Mouse (Mus musculus) small intestine, adult 2 months (tissue): ENCODE data around the gene Fam189a1.

Experiments used
- CTCF ChIP-seq: fragments of 200-500 bp; IDR thresholded peaks from 2 replicates; pipeline ENCODE4 v1.5.1; 2012; ENCODE audit warnings: low read depth, mild to moderate bottlenecking, control low read depth, inconsistent platforms, low read length, moderate library complexity, mixed read lengths; ENCODE audit not compliant: insufficient replicate concordance, insufficient read length; ENCODE audit errors: extremely low read depth
- POLR2A ChIP-seq: fragments of 200-500 bp; IDR thresholded peaks from 2 replicates; pipeline ENCODE4 v1.6.1; 2012; ENCODE audit warnings: low read depth, mild to moderate bottlenecking, control low read depth, inconsistent platforms, low read length, moderate library complexity

DNA sequence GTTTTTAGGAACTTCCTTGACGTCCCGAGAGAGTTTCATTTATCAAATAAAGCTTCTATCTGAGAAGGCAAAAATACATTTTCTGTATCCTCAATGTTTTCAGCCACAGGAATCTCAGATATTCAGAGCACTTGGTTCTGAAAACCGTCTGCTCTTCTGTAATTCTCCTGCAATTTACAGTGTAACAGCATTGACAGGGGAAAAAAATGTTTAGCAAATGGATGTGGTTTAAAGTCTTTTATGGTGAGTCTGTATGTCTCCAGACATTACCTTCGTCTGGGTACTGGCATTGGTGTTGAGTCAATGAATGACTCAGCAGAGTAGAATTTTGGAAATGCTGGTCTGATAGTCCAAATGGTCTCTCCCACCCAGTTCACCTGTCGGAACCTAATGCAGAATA, 249.4 kb downstream of the Fam189a1 start:
- no peak for TF ChIP-seq CTCF
- TF ChIP-seq POLR2A: no peak
